Mouse (Mus musculus) hindbrain, embryonic 16.5 days (tissue): ENCODE data around the gene Tspyl3. TPM values are rescaled to one million over a fixed set of nuclear protein-coding genes. Genes with fewer than 3 reads are reported as not detected.

Source experiments
- polyA plus RNA-seq: library from polyadenylated mRNA; unstranded; fragments of >200 nt; fragmentation: Nextera tagmentation; extraction: Ambion mirVana; gene quantifications from 2 replicates; pipeline ENCODE4 v1.2.1, GENCODE M21; 2015

The Tspyl3 gene
- polyA plus RNA-seq, 1 experiment from 2014 or later, result 51.8 TPM

Other genes starting within 250 kb of the Tspyl3 start
- 247 and 274 TPM in 2 replicates for gene Pdrg1, start 210.0 kb downstream of the Tspyl3 start, polyA plus RNA-seq
- gene Xkr7, start 193.6 kb downstream of the Tspyl3 start, polyA plus RNA-seq, result 1.8 and 2.0 TPM in 2 replicates
- 0.58 and 1.4 TPM in 2 replicates for gene Ccm2l, start 159.5 kb downstream of the Tspyl3 start, polyA plus RNA-seq
- gene Hck, start 117.0 kb downstream of the Tspyl3 start, polyA plus RNA-seq, result 4.3 and 5.3 TPM in 2 replicates
- 79.8 and 86.7 TPM in 2 replicates for gene Tm9sf4, start 64.1 kb downstream of the Tspyl3 start, polyA plus RNA-seq
- gene Plagl2, start 16.0 kb upstream of the Tspyl3 start, polyA plus RNA-seq, result 4.2 and 5.9 TPM in 2 replicates
- gene Pofut1, start 16.1 kb upstream of the Tspyl3 start, polyA plus RNA-seq, result 4.4 and 4.7 TPM in 2 replicates
- gene Kif3b, start 66.0 kb upstream of the Tspyl3 start, polyA plus RNA-seq, result 23.9 and 25.5 TPM in 2 replicates
- 7.8 and 9.0 TPM in 2 replicates for gene Asxl1, start 120.4 kb upstream of the Tspyl3 start, polyA plus RNA-seq